Mouse (Mus musculus) kidney, postnatal 25 days (tissue): ENCODE measurements around the gene Gje1.

Source experiments
- DNase-seq, 2 experiments: peaks; one replicate each; pipeline ENCODE4 v3.0.0; 2021; ENCODE audit warnings: mixed read lengths in 2 of 2

Gene Gje1

DNA sequence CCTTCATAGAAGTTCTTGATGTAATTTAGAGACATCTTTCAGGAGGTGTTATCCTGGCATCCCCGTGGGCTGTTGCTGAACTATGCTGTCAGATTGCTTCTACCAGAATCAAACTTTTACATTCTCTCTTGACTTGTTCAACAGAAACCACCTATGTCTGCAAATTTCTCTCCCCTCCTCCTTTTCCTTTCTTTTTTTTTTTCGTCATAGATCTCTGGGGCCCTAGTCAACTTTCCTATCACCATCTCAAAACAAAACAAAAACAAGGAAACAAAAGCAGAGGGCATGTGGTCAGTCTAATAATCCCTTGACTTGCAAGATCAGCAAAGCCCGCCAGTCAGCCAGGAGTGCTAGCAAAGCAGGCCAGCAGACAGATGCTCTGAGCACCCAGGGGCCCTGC lies at the start of gene Gje1:
Gje1 (minus strand) TSS at position 101 of the 400 bp plus-strand sequence.
- no peak for DNase-seq

DNA sequence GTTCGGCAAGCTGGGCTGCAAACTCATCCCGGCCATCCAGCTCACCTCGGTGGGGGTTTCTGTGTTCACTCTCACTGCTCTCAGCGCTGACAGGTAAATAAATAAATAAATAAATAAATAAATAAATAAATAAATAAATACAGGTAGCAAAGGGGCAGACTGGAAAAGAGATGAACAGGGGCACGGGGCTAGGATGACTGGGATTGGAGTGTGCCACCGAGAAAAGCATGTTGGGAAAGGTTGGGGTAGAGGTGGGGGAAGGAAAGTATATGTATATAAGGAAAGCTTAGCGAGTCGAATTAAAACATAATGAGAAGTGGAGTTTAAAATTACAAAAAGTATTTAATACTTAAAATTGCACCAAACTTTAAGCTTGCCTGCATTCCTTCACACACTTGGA lies 42.6 kb upstream of the Gje1 start:
- DNase-seq: no peak

DNA sequence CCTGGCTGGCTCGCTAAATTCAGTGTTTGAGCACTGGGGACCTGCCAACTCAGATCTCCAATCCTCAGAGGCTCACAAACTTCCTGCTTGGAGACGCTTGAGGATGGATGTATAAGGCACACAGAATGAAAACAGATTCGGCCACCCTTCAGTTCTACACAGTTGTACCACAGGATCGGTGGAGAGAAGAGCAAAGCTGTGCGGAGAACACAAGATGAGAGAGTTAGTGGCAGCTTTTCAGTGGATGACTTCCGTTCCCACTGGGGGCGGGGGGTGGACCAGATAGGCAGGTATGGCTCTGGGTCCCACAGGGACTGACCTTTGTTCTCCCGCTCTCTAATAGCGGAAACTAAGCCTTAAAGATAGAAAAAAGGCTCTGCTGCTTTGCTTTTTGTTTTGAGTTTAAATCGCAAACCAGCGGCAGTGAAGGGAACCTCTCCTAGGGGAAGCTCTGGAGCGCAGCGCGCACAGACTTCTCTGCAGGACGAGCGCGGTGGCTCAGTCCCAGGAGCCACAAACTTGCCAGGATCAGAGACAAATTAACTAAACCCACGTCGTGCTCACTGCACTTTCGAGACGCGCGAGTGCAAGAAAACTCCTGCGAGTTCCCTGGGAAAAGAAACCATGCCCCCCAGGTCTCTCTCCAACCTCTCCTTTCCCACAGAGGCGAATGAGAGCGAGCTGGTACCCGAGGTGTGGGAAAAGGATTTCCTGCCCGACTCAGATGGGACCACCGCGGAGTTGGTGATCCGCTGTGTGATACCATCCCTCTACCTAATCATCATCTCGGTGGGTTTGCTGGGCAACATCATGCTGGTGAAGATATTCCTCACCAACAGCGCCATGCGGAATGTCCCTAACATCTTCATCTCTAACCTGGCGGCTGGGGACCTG lies 41.9 kb upstream of the Gje1 start:
- DNase-seq: no peak

DNA sequence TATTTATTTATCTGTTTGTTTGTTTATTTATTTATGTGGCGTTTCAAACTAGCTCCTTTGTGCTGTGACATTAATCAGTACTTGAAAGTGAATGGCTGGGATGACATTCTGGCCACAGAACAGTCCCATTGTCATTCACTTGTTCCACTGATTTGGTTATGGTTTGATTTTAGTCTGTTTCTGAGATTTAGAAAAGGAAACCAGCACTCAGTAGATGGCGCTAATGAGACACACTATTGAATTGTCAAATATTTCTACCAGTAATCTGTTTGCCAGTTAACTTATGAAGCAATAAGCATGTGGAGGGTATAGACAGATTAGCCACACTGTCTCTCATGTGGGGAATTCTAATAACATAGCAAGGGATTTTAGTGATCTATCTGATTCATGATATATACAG lies 16.3 kb upstream of the Gje1 start:
- peak in 1 of 2 experiments; percentile 53 for DNase-seq

DNA sequence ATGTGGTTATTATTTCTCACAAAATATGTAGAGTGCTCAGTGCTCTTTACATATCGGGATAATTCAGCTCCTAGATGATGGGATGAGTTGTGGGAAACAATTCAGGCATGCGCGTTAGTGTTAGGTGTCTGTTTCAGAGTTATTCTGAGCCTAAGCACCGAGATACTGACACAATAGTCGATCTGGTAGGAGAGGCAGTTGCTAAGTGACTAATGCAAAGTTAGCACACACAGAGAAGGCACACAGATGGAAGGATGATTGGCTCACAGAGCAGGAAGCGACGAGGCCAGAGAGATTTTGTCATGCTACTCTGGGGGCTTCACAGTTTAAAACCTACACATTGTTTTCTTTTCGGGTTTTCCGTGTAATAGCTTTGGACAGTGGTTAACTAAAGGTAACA lies 7.7 kb upstream of the Gje1 start:
- no peak for DNase-seq

DNA sequence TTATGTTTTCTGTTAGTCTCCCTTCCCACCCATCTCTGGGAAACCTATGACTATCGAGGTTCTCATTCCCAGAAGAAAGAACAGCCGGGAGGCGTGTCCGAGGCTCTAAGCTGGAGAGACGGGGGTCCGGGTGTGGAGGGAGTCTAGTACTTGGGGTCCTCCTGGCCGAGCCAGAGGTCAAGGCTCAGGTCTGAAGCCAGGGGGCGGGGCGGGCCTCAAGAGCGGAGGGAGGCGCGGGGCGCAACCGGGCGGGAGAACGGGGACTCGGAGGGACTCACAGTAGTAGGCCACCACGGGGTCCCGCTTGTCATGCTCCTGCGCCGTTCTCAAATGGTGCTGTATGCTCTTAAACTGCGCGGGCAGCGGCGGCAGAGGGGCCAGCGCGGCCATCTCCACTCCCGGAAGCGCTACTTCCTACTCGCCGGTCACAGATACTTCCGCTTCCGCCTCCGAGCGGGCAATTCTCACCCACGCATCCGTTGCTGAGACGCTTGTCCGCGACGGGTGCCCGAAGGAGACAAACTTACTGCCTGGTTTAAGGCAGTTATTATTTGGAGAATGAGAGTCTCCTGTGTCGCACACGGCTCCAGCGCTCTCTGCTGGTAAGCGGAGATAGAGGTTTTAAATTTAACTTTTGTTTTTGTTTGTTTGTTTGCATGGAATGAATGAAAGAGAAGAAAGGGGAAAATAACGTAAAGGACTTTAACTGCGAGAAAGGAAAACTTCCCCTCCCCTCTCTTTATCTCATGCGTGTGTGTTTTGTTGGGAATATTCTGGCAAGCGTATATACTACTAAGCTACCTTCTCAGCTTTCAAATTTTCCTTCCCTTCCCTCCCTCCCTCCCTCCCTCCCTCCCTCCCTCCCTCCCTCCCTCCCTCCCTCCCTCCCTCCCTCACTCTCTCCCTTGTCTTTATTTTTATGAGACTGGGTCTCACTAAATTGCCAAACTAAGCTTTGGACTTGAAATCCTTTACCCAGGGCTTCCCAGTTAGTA lies 12.6 kb downstream of the Gje1 start, which contains the start of the genes Vta1 and Nmbr:
Vta1 (minus strand) TSS at position 489 of the 995 bp plus-strand sequence.
Nmbr (plus strand) TSS at position 520 of the 995 bp plus-strand sequence.
- peak; percentile 99 for DNase-seq

DNA sequence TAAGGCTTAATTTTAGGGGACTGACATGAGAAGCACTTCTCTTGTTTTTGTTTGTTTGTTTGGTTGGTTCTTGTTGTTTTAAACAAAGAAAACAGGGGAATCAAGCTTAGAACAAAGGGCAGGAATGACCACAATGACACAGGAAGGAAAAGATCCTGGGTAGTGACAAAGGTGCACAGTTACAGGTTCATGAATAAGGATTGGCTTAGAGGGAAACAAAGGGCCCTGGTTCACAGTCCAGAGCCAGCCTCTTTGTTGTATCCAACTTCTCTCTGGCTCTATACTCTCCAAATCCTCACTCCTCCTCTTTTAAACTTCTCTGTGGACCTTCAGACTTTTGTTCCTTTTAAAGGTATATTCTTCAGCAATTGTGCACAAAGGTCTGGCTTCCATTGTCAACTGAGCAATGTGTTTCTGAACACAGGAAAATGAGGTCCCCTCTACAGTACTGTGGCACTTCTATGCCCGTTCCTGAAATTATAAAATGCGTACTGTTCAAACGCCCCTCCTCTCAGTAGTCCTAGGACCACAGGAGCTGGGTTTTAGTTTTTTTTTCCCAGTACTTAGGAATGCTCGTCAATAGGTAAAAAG lies 14.1 kb downstream of the Gje1 start:
- DNase-seq: no peak

DNA sequence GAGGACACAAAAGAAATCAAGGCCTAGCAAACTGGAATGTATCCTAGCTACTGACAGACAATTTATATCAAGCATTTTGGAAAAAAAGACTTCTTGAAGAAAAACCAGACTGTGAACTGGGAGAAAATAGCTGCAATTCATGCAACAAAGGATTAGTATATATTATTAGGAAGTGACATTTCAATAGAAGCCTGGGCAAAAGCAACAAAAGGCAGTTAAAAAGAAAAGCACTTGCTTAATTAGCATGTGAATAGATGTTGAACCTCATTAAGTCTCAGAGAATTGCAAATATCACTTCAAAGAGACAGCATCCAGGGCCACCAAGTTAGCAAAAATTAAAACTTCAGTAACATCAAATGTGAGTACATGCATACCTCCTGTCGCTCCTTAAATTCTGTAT lies 14.8 kb downstream of the Gje1 start:
- no peak for DNase-seq

DNA sequence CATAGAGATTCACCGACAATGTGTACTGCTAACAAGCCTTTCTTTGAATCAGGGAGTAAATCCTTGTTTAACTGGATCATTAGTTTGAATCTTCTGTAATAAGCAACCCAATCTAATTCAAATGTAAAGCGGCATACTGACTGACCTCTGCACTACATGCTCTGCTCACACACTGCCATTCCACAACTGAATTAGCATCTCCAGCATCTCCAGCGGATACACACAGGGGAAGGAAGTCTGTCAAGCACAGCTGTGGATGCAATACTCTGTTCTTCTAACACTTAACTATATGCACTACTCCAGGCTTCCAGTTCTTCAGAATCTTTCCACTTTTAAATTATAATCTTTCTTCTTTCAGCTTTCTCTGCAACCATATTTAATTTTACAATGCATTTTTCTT lies 27.7 kb downstream of the Gje1 start:
- DNase-seq: no peak

DNA sequence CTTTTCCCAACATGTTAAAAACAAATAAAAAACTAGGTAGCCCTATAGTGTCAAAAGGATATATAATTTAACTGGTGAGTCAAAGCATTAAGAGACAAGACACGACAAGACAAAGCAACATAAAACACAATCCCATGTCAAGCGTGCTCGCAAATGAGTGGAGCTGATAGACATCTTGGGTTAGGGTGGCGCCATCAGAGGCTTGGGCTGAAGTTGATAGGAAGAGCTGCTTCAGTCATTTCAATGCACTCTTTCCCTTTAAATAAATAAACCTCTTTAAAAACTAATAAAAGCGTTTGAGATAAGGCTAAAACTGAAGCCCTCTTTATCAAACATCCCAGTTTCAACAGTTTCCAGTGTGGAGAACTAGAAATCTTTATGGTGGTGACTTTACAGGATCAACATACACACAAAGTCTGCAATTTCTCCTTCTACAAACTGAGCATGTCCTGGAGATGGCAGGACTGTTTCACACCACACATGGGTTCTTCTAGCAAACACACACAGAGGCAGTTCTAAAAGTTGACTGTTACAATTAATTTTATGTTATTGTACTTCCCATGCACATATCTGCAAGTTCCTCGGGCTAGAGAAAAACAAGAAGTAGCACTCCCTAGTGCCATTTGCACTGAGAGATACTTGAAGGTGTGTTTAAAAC lies 29.1 kb downstream of the Gje1 start:
- no peak for DNase-seq

DNA sequence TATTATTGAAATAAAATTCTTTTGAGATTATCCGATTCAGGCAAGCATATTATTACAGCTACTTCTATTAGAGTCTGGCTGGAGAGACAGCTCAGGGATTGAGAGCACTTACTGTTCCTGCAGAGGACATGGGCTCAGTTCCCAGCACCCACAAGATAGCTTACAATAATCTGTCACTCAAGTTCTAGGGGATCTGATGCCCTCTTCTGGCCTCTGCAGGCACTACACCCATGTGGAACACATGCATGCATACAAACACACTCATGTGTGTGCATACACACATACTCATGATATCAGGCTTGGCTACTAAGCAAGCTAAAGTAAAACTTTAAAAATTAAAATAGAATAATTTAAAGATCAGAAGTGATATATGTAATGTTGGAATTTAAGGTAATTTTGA lies 32.4 kb downstream of the Gje1 start:
- no peak for DNase-seq

DNA sequence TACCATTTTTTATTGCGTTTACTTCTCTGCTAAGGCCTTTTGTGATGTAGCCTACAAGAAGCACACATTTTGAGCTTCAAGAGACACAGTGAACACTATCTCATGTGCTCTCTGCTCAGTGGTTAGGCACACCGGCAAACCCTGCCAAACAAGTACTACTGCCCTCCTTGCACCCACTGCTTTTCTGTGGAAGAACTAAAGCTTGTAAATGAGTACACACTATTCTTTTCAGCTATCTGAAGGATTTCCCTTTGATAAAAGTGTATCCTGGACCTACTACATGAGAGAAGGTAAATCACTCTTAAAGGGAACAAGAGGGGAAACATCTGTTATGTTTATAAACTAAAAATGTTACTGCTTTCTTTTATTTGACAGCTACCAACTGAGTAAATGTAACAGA lies 51.9 kb downstream of the Gje1 start:
- DNase-seq: no peak
